Mouse (Mus musculus) embryonic fibroblast, embryonic 13.5 days (primary cell): ENCODE results near the gene Dock11. TPM values are rescaled to one million over a fixed set of nuclear protein-coding genes. Genes with fewer than 3 reads are reported as not detected.

ENCODE experiments used
- H3K27ac ChIP-seq: 2 replicates; pipeline ENCODE4 v1.5.1; 2012; ENCODE audit warnings: low read length, control low read depth, inconsistent platforms; ENCODE audit not compliant: insufficient read depth
- H3K4me1 ChIP-seq: 2 replicates; pipeline ENCODE4 v1.6.1; 2011; ENCODE audit warnings: low read length; ENCODE audit not compliant: control insufficient read depth, insufficient read depth
- H3K4me3 ChIP-seq: 2 replicates; pipeline ENCODE4 v1.5.1; 2011; ENCODE audit warnings: mild to moderate bottlenecking, control low read depth, low read length; ENCODE audit not compliant: insufficient read depth
- CTCF ChIP-seq: IDR thresholded peaks from 2 replicates; pipeline ENCODE4 v1.5.1; 2011; ENCODE audit warnings: mild to moderate bottlenecking, control low read depth, low read length, moderate library complexity, borderline replicate concordance; ENCODE audit not compliant: insufficient read depth
- POLR2A ChIP-seq: IDR thresholded peaks from 2 replicates; pipeline ENCODE4 v1.6.1; 2011; ENCODE audit warnings: low read depth, mild to moderate bottlenecking, control low read depth, low read length, moderate library complexity
- polyA plus RNA-seq: library from polyadenylated mRNA; stranded (reverse); fragments of >200 nt; gene quantifications from 2 replicates; pipeline ENCODE4 v1.2.4, GENCODE M21; 2011; ENCODE audit warnings: low read depth; ENCODE audit not compliant: missing spikeins, insufficient read length

Gene Dock11
- polyA plus RNA-seq, 1 experiment = 19.2 TPM

DNA sequence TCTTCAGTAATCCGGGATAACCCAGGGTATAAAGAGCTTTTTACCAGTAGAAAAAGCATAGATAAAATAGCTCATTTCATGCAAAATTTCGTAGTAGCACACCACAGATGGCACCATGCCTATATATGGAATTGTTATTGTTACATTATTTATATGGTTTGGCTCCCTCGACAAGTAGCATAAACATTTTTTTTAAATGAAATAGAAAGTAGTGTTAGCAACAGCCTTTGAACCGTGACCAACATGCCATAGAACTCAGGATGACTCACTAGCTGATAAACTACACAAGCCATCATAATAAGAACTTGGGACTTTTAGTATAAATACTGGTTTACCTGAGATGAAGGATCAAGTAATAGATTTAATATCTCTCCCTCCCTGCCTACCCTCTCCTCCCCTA is 188.5 kb downstream of the Dock11 start:
- Histone ChIP-seq H3K4me3 (no peak overlapping the region), H3K4me1 (no peaks in the 10 kb centered on the region), H3K27ac (no peak overlapping the region)
- TF ChIP-seq CTCF (no peak), POLR2A (no peak)

DNA sequence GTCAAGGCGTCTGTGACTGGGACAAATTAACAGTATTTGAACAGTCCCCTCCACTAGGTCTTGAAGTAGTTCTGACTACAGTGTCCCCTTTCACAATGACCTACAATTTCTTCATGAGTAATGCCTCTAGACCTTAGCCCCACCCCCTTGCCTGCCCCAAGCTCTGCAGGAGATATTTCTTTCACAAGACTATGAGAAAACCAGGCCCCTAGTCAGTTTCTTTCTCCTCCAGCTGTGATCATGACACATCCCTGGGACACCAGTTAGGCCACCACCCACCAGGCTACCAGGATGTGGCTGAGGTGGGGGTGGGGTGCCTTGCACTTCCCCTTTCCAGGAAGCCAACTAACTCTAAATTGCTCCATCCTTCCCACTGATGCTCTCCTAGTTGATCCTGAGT is 194.3 kb downstream of the Dock11 start:
- TF ChIP-seq POLR2A (no peak), CTCF (no peak)
- Histone ChIP-seq H3K4me3 (no peak overlapping the region), H3K4me1 (0 out of 2 replicates have a peak, but pooled peaks cover 2% of the 10 kb centered on the region), H3K27ac (peak overlapping the region; percentile 51)

DNA sequence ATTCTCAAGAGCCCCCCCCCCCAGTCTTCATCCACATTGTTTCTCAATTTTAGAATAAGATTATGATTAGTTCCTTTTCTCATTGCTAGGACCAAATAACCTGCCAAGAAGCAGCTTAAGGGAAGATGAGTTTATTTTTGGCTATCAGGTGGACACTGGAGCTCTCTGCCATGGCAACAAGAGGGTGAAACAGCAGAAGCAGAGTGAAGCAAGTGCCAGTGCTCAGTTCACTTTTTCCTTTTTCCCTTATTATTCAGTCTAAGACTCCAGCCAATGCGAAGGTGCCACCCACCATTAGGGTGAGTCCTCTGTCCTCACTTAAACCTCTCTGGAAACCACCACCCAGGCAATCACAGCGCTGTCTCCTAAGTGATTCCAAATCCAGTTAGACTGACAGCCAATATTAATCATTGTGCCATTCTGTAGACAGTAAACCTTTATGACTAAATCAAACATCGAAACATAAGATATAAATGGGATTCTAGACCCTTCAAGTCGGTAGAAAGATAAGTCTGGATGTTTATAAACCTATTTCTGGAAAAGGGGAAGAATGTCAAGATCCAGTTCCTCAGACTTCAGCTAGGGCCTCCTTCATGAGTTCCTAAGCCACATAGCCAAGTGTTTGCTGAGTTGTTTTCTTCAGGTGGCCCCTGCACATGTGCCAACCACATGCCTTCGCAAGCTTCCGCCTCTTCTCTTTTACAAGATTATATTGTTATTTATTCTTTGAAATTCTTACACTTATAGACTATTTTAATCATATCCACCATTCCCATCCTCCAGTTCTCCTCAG is 200.0 kb downstream of the Dock11 start:
- TF ChIP-seq CTCF (no peak), POLR2A (no peak)
- Histone ChIP-seq H3K27ac (no peak overlapping the region), H3K4me1 (no peaks in the 10 kb centered on the region)

DNA sequence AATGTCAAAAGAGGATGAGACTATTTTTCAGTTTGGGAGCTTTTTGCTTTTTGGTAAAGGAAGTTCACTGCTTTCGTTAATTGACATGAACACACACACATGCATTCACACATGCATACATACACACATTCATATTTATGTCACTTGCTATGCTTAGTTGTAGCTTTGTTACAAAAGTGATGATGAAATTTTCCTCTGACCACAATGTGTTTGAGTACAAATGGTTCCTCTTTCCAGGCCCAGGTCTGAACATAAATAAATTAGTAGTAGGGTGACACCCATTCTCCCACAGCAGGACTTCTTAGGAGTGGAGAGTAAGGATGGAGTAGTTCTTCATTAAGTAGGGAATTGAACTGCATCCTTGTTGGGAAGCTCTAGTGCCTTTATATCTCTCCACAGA is 212.3 kb downstream of the Dock11 start:
- TF ChIP-seq CTCF (no peak), POLR2A (no peak)
- no peak overlapping the region for H3K4me3 ChIP-seq
- no peaks in the 10 kb centered on the region for H3K4me1 ChIP-seq
- no peak overlapping the region for H3K27ac ChIP-seq

More for the DNA sequence above, 200.0 kb downstream of the Dock11 start:
- H3K4me3 ChIP-seq = no peak overlapping the region

DNA sequence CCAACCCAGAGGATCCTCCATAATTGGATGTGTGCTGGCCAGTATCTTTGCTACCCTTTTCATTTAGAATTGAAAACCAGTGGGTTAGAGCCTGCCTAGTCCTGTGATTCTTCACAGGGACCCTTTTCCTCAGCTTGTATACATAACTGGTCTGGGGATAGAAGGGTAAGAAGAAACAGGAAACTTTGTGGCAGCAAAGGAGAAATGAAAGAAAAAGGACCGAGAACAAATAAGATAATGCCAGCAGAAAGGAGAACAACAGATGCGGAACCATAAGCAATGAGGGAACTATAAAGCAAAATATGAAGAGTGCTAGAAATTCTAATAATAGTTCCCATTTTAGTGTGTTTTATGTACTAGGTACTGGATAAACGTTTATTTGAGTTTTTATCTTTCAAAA is 212.7 kb downstream of the Dock11 start:
- H3K27ac ChIP-seq = no peak overlapping the region
- TF ChIP-seq CTCF (no peak), POLR2A (no peak)
- H3K4me3 ChIP-seq = no peak overlapping the region
- H3K4me1 ChIP-seq = no peaks in the 10 kb centered on the region

DNA sequence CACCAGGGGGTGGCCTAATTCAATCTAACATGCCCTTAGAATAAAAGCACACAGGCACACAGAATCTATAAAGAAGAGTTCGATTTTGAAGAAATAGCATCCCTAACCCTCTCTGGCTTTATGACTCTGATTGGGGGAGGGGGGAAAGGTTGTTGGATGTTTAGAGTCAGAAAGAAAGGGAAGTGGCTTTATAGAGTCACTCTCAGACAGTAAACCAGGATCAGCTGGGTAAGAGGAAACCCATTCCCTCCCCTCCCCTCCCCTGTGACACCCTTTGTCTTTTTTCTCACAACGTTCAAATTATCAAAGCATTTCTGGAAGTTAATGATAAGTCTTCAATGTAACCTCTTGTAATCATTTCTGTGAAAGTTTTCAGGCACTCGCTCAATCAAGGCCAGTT is 220.0 kb downstream of the Dock11 start:
- Histone ChIP-seq H3K4me1 (no peaks in the 10 kb centered on the region), H3K4me3 (no peak overlapping the region), H3K27ac (no peak overlapping the region)
- TF ChIP-seq POLR2A (no peak), CTCF (no peak)

DNA sequence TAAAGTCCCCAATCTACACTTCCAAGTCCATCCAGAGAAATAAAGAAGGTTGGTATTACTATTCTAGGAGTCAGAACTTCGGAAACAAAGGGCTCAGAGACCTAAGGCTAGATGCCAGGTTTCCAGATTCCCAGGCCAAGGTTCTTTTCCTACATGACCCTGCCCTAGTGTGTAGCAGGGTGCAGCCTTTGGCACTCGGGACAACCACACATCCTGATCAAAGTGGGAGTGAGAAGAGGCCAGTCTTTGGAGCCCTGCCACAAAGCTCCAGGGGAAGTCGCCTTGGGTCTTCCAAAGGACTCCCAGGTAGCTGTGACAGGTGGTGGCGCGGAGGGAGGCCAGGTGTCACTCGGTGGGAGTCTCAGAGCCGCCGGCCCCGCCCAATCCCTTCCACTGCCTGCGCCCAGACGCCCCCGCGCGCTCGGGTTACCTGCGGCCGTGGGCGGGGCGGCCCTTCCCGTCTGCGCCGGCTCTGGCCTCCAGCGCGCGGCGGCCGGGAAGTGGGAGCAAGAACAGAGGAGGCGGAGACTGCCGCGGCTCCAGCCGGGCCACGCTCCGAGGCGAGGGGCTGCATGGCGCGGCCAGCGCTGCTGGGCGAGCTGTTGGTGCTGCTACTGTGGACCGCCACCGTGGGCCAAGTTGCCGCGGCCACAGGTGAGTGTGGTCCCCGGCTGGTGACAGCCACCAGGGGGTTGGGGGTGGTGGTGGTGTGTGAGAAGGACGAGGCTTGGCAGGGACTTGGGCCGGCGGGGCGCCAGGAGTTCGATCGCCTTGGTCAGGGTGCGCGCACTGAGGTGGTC is 223.2 kb downstream of the Dock11 start, which contains the start of gene Il13ra1:
Gene Il13ra1 (plus strand): TSS at position 489 of the 800 bp plus-strand sequence.
- H3K27ac ChIP-seq = peak within 1 kb of the TSS; percentile 37; the same call in 1 of the 2 replicates
- TF ChIP-seq POLR2A (peak; percentile 35; the same call in 1 of the 2 replicates), CTCF (no peak)
- H3K4me1 ChIP-seq = peaks cover 2% of the 10 kb centered on the region; the same call in 1 of the 2 replicates
- H3K4me3 ChIP-seq = peak within 1 kb of the TSS; percentile 73

DNA sequence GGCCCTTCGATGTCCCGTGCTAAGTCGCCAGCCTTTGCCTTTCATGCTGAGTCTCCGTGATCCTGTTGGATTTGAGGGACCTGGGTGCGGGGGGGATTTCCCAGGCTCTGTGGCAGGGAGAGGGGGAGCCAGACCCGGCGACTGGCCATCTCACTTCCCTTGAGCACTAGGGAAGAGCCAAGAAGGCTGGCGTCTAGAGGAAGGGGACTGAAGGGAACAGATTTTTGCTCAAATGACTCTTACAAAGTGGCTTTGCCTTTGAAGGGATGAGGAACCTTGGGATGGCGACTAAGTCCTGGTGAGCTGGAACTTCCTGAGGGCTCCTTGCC is 223.8 kb downstream of the Dock11 start:
- TF ChIP-seq CTCF = no peak
- TF ChIP-seq POLR2A = no peak
- peak overlapping the region; percentile 73 for H3K4me3 ChIP-seq
- peaks cover 2% of the 10 kb centered on the region; the same call in 1 of the 2 replicates for H3K4me1 ChIP-seq
- peak overlapping the region; percentile 37; the same call in 1 of the 2 replicates for H3K27ac ChIP-seq

DNA sequence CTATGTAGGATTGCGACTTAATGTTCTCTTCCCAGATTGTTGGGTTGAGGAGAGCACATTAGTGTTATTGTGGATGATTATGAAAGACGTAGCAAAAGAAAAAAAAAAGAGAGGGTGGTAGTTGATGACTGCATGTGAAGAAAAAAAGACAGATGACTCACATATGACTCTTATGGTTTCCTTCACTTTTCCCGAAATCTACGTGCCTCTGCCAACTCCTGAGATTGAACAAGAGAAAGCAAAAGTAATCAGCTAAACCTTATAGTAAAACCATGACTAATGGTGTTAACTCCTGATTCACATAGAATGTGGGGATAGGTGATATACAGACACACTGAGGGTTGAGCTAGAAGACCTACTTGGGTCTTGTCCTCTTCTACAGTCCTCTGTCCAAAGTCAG is 226.5 kb downstream of the Dock11 start:
- Histone ChIP-seq H3K4me3 (no peak overlapping the region), H3K27ac (peak overlapping the region; percentile 84), H3K4me1 (peaks cover 2% of the 10 kb centered on the region; the same call in 1 of the 2 replicates)
- TF ChIP-seq POLR2A = no peak
- TF ChIP-seq CTCF = no peak

Other genes with a start within 250 kb of the Dock11 start
- gene Il13ra1, start 223.3 kb downstream of the Dock11 start, polyA plus RNA-seq = 36.1 and 58.1 TPM in 2 replicates